Mouse (Mus musculus) thymus, postnatal 14 days (tissue): Measurements from ENCODE around the gene Vmn2r108.
"Not testable (repeated sequence)": the region's sequence is repeated elsewhere in the genome, so short reads cannot be mapped to it uniquely, and the experiment has no call there.

Experiments
- DNase-seq: peaks from one replicate; pipeline ENCODE4 v3.0.0; 2021

Gene Vmn2r108

GRCm38 (mm10) chr17:20481231-20481630 lies at the start of gene Vmn2r108:
Gene Vmn2r108 (minus strand): TSS chr17:20481331.
- no peak for DNase-seq

DNA sequence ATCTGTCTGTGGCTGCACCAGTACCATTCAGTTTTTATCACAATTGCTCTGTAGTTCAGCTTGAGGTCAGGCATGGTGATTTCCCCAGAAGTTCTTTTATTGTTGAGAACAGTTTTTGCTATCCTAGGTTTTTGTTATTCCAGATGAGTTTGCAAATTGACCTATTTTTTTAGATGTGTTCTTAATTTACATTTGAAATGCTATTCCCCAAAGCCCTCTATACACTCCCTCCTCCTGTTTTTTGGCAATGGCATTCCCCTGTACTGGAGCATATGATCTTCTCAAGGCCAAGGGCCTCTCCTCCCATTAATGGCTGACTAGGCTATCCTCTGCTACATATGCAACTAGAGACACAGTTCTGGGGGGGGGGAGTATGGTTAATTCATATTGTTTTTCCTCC lies 27.1 kb upstream of the Vmn2r108 start:
- DNase-seq: not testable (repeated sequence)

- DNase-seq: no peak
Measured at GRCm38 (mm10) chr17:20497858-20498257, 16.7 kb upstream of the Vmn2r108 start, which contains the start of gene Vmn1r225. Gene Vmn1r225 (plus strand): TSS chr17:20498158.

DNA sequence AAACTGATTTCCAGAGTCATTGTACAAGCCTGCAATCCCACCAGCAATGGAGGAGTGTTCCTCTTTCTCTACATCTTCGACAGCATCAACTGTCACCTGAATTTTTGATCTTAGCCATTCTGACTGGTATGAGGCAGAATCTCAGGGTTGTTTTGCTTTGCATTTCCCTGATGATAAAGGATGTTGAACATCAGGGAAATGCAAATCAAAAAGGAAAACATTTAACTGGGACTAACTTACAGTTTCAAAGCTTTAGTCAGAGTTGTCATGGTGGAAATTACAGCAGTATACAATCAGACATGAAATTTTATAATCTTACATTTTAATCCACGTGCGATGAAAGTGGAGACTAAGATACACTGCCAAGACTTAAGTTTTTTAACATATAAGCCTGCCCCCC lies 7.8 kb downstream of the Vmn2r108 start:
- DNase-seq: no peak

DNA sequence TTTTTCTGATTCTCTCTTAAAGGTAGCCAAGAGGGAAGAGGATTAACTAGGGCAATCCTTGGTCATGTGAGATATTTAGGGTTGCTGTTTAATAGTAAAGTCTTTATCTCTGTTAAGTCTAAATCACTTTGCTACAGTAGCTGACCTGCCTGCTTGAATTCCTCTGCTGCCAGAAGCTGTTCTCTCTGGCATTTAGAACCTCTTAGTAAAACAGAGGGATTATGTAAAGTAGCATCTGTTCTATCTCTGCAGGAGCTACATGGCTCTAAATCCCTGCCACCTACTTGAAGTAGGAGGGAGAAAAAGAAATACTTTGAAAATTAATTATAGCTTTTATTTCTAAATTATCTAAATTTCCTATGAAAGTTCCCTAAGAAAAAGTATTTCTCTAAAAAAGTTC lies 41.9 kb downstream of the Vmn2r108 start:
- DNase-seq: no peak

DNA sequence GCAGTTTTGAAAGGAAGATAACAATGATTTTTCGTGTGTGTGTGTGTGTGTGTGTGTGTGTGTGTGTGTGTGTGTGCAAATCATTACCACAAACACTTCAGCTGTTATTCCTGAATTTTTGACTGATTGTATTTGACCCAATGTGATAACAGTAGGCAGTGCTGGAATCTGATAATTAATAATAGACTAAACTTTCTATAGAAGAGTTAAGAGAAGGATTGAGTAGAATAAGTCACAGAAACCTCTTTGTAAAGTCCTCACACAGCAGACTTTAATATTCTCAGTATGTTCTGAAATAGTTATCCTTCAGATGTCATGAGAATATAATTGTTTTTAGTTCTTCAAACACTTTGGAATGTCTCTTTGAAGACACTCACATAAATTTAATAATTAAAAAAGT lies 67.3 kb downstream of the Vmn2r108 start, which contains the start of gene Vmn1r224:
TSS of gene Vmn1r224 (plus strand) at position 301 of the 400 bp plus-strand sequence.
- no peak for DNase-seq
